Comparison of ENCODE assay signal across 8 mouse cellular contexts in genomic region chr12:111514231-111514792, GRCm38 (mm10). TPM values are rescaled to one million over a fixed set of nuclear protein-coding genes. Genes with fewer than 3 reads are reported as not detected.
DNase-seq lines count a peak whose midpoint lies in the region; ATAC-seq and TF ChIP-seq lines count a peak whose summit lies in the region.

No protein-coding gene starts in this region.

- no peaks in the 10 kb centered on the region for H3K36me3 ChIP-seq in forebrain, postnatal 0 days (ENCODE audit: insufficient read depth)
- H3K36me3 ChIP-seq in forebrain, embryonic 10.5 days (replicated peaks) = no peaks in the 10 kb centered on the region
- H3K36me3 ChIP-seq in midbrain, embryonic 15.5 days (replicated peaks) = no peaks in the 10 kb centered on the region
- no peaks in the 10 kb centered on the region for H3K36me3 ChIP-seq in midbrain, embryonic 10.5 days
- H3K36me3 ChIP-seq in kidney, embryonic 16.5 days (ENCODE audit: insufficient read depth, low read length) = no peaks in the 10 kb centered on the region
- no peaks in the 10 kb centered on the region for H3K36me3 ChIP-seq in neural tube, embryonic 14.5 days (ENCODE audit: control insufficient read depth, insufficient read depth, low read length)

- no peak overlapping the region for H3K4me2 ChIP-seq in forebrain, postnatal 0 days (ENCODE audit: low read depth)
- no peak overlapping the region for H3K4me2 ChIP-seq in midbrain, embryonic 15.5 days
- no peak overlapping the region for H3K4me2 ChIP-seq in kidney, embryonic 16.5 days (replicated peaks; ENCODE audit: low read depth, low read length)
- no peak overlapping the region for H3K4me2 ChIP-seq in neural tube, embryonic 14.5 days (ENCODE audit: low read depth, low read length)

- 72% methylated on average over 7 of the region's 7 CpGs for WGBS in forebrain, postnatal 0 days
- WGBS in forebrain, embryonic 10.5 days = 83% methylated on average over 7 of the region's 7 CpGs
- 70% methylated on average over 7 of the region's 7 CpGs for WGBS in midbrain, embryonic 15.5 days
- WGBS in midbrain, embryonic 10.5 days = 78% methylated on average over 7 of the region's 7 CpGs
- 31% methylated on average over 7 of the region's 7 CpGs for WGBS in kidney, embryonic 16.5 days
- 56% methylated on average over 7 of the region's 7 CpGs for WGBS in neural tube, embryonic 14.5 days

- DNase-seq in forebrain, postnatal 0 days = no peak
- no peak for DNase-seq in forebrain, embryonic 10.5 days (ENCODE audit: extremely low spot score, low spot score)
- no peak for DNase-seq in midbrain, embryonic 10.5 days (ENCODE audit: low spot score)
- DNase-seq in layer of hippocampus, adult 9-11 months = no peak

- no peak for TF ChIP-seq CTCF in forebrain, postnatal 0 days (IDR thresholded peaks at IDR 0.05; ENCODE audit: low read depth)

- no peaks in the 10 kb centered on the region for H3K9me3 ChIP-seq in forebrain, postnatal 0 days (ENCODE audit: low read length)
- no peaks in the 10 kb centered on the region for H3K9me3 ChIP-seq in forebrain, embryonic 10.5 days
- H3K9me3 ChIP-seq in midbrain, embryonic 15.5 days = no peaks in the 10 kb centered on the region
- no peaks in the 10 kb centered on the region for H3K9me3 ChIP-seq in midbrain, embryonic 10.5 days (replicated peaks)
- no peaks in the 10 kb centered on the region for H3K9me3 ChIP-seq in kidney, embryonic 16.5 days (ENCODE audit: low read length)
- H3K9me3 ChIP-seq in neural tube, embryonic 14.5 days (ENCODE audit: control insufficient read depth, low read length) = no peaks in the 10 kb centered on the region

- ATAC-seq in forebrain, postnatal 0 days = peak; percentile 62
- ATAC-seq in midbrain, embryonic 15.5 days (replicated peaks) = no peak
- ATAC-seq in kidney, embryonic 16.5 days (ENCODE audit: low FRiP score, low TSS enrichment) = peak; percentile 71
- peak; percentile 49; the same call in 1 of the 2 replicates for ATAC-seq in neural tube, embryonic 14.5 days (ENCODE audit: low read depth)
- ATAC-seq in granulocyte monocyte progenitor cell, adult 5-6 weeks (replicated peaks; ENCODE audit: poor library complexity, severe bottlenecking) = no peak

- H3K4me1 ChIP-seq in forebrain, postnatal 0 days (ENCODE audit: insufficient read depth) = no peaks in the 10 kb centered on the region
- H3K4me1 ChIP-seq in forebrain, embryonic 10.5 days = no peaks in the 10 kb centered on the region
- no peaks in the 10 kb centered on the region for H3K4me1 ChIP-seq in midbrain, embryonic 15.5 days
- no peaks in the 10 kb centered on the region for H3K4me1 ChIP-seq in midbrain, embryonic 10.5 days
- 0 out of 2 replicates have a peak, but pooled peaks cover 5% of the 10 kb centered on the region for H3K4me1 ChIP-seq in kidney, embryonic 16.5 days (ENCODE audit: insufficient read depth, low read length)
- H3K4me1 ChIP-seq in neural tube, embryonic 14.5 days (ENCODE audit: control insufficient read depth, insufficient read depth, low read length) = no peaks in the 10 kb centered on the region

- H3K27ac ChIP-seq in forebrain, postnatal 0 days (ENCODE audit: low read depth, low read length) = peak overlapping the region; percentile 45
- H3K27ac ChIP-seq in forebrain, embryonic 10.5 days = no peak overlapping the region
- peak overlapping the region; percentile 8; the same call in 1 of the 2 replicates for H3K27ac ChIP-seq in midbrain, embryonic 15.5 days
- H3K27ac ChIP-seq in midbrain, embryonic 10.5 days (replicated peaks) = no peak overlapping the region
- peak overlapping the region; percentile 16; the same call in 1 of the 2 replicates for H3K27ac ChIP-seq in kidney, embryonic 16.5 days (ENCODE audit: low read length)
- H3K27ac ChIP-seq in neural tube, embryonic 14.5 days (ENCODE audit: low read depth, low read length) = peak overlapping the region; percentile 35; the same call in 1 of the 2 replicates

- H3K9ac ChIP-seq in forebrain, postnatal 0 days = no peak overlapping the region
- no peak overlapping the region for H3K9ac ChIP-seq in midbrain, embryonic 15.5 days
- no peak overlapping the region for H3K9ac ChIP-seq in kidney, embryonic 16.5 days (replicated peaks; ENCODE audit: low read length)
- H3K9ac ChIP-seq in neural tube, embryonic 14.5 days (replicated peaks; ENCODE audit: low read depth, low read length) = no peak overlapping the region

- no peaks in the 10 kb centered on the region for H3K27me3 ChIP-seq in forebrain, postnatal 0 days (ENCODE audit: insufficient read depth, low read length)
- H3K27me3 ChIP-seq in forebrain, embryonic 10.5 days (ENCODE audit: poor library complexity, severe bottlenecking) = no peaks in the 10 kb centered on the region
- H3K27me3 ChIP-seq in midbrain, embryonic 15.5 days (replicated peaks) = no peaks in the 10 kb centered on the region
- no peaks in the 10 kb centered on the region for H3K27me3 ChIP-seq in midbrain, embryonic 10.5 days (ENCODE audit: low read depth, poor library complexity, severe bottlenecking)
- H3K27me3 ChIP-seq in kidney, embryonic 16.5 days (ENCODE audit: insufficient read depth, low read length) = no peaks in the 10 kb centered on the region
- no peaks in the 10 kb centered on the region for H3K27me3 ChIP-seq in neural tube, embryonic 14.5 days (ENCODE audit: control insufficient read depth, insufficient read depth, low read length)

- no peak overlapping the region for H3K4me3 ChIP-seq in forebrain, postnatal 0 days (ENCODE audit: low read depth, low read length)
- no peak overlapping the region for H3K4me3 ChIP-seq in forebrain, embryonic 10.5 days
- no peak overlapping the region for H3K4me3 ChIP-seq in midbrain, embryonic 15.5 days
- no peak overlapping the region for H3K4me3 ChIP-seq in midbrain, embryonic 10.5 days
- H3K4me3 ChIP-seq in kidney, embryonic 16.5 days (ENCODE audit: low read length) = no peak overlapping the region
- no peak overlapping the region for H3K4me3 ChIP-seq in neural tube, embryonic 14.5 days (ENCODE audit: low read depth, low read length)

RNA-seq across cellular contexts. Expression of gene Eif5, which starts 23.5 kb away (rescaled TPM):
- 273 and 366 TPM in 2 replicates for total RNA-seq in forebrain, postnatal 0 days (2014; rRNA removed)
- polyA plus RNA-seq in forebrain, postnatal 0 days (2015; fragmentation: Nextera tagmentation; extraction: Ambion mirVana) = 580 and 648 TPM in 2 replicates
- 740 and 785 TPM in 2 replicates for polyA plus RNA-seq in forebrain, embryonic 10.5 days (2016; fragmentation: Nextera tagmentation; extraction: Ambion mirVana)
- 475 and 505 TPM in 2 replicates for polyA plus RNA-seq in midbrain, embryonic 15.5 days (2015; fragmentation: Nextera tagmentation; extraction: Ambion mirVana)
- polyA plus RNA-seq in midbrain, embryonic 10.5 days (2016; fragmentation: Nextera tagmentation; extraction: Ambion mirVana) = 713 and 786 TPM in 2 replicates
- 481 and 498 TPM in 2 replicates for polyA plus RNA-seq in kidney, embryonic 16.5 days (2015; fragmentation: Nextera tagmentation; extraction: Ambion mirVana)
- polyA plus RNA-seq in neural tube, embryonic 14.5 days (2014; fragmentation: Nextera tagmentation; extraction: Ambion mirVana) = 518 and 558 TPM in 2 replicates
- total RNA-seq in granulocyte monocyte progenitor cell, adult 5-6 weeks (2014; fragmentation: Nextera tagmentation) = 197 and 224 TPM in 2 replicates
- total RNA-seq in granulocyte monocyte progenitor cell, adult 5-6 weeks (2017) = 290 and 339 TPM in 2 replicates

RNA-seq across cellular contexts. Expression of gene Gm266, which starts 28.7 kb away (rescaled TPM):
- 5.1 and 5.4 TPM in 2 replicates for total RNA-seq in forebrain, postnatal 0 days (2014; rRNA removed)
- 3.7 and 5.2 TPM in 2 replicates for polyA plus RNA-seq in forebrain, postnatal 0 days (2015; fragmentation: Nextera tagmentation; extraction: Ambion mirVana)
- 7.1 and 9.8 TPM in 2 replicates for polyA plus RNA-seq in forebrain, embryonic 10.5 days (2016; fragmentation: Nextera tagmentation; extraction: Ambion mirVana)
- polyA plus RNA-seq in midbrain, embryonic 15.5 days (2015; fragmentation: Nextera tagmentation; extraction: Ambion mirVana) = 1.6 and 1.8 TPM in 2 replicates
- 7.8 and 10.4 TPM in 2 replicates for polyA plus RNA-seq in midbrain, embryonic 10.5 days (2016; fragmentation: Nextera tagmentation; extraction: Ambion mirVana)
- 78.6 and 84.8 TPM in 2 replicates for polyA plus RNA-seq in kidney, embryonic 16.5 days (2015; fragmentation: Nextera tagmentation; extraction: Ambion mirVana)
- 1.3 and 1.5 TPM in 2 replicates for polyA plus RNA-seq in neural tube, embryonic 14.5 days (2014; fragmentation: Nextera tagmentation; extraction: Ambion mirVana)
- total RNA-seq in granulocyte monocyte progenitor cell, adult 5-6 weeks (2014; fragmentation: Nextera tagmentation) = not detected in 2 replicates
- not detected in 2 replicates for total RNA-seq in granulocyte monocyte progenitor cell, adult 5-6 weeks (2017)

Comparison
In these comparisons a context has a peak if more than half of its experiments do, and no peak if none do; other contexts are left out.
1. H3K27ac ChIP-seq: peak in forebrain, postnatal 0 days (single experiment), midbrain, embryonic 15.5 days (single experiment), kidney, embryonic 16.5 days (single experiment) and neural tube, embryonic 14.5 days (single experiment); none in forebrain, embryonic 10.5 days (single experiment) and midbrain, embryonic 10.5 days (single experiment).
2. ATAC-seq: peak in forebrain, postnatal 0 days (single experiment), kidney, embryonic 16.5 days (single experiment) and neural tube, embryonic 14.5 days (single experiment); none in midbrain, embryonic 15.5 days (single experiment) and granulocyte monocyte progenitor cell, adult 5-6 weeks (single experiment).